Mouse (Mus musculus) kidney, embryonic 16.5 days (tissue): ENCODE measurements around the gene Osbp. TPM values are rescaled to one million over a fixed set of nuclear protein-coding genes. Genes with fewer than 3 reads are reported as not detected.

Experiments
- ATAC-seq: fragments of 200-750 bp; cut with Nextera tagmentation; 2 replicates; pipeline ENCODE4 v1.8.0; 2017; ENCODE audit warnings: moderate TSS enrichment; ENCODE audit not compliant: low FRiP score, low TSS enrichment
- H3K27ac ChIP-seq: fragments of 300-500 bp; sonication (generic); 2 replicates; pipeline ENCODE4 v1.5.1; 2014; ENCODE audit warnings: low read length
- H3K27me3 ChIP-seq: fragments of 300-500 bp; sonication (generic); 2 replicates; pipeline ENCODE4 v1.6.1; 2014; ENCODE audit warnings: low read length, control low read depth, mixed read lengths; ENCODE audit not compliant: insufficient read depth
- H3K36me3 ChIP-seq: fragments of 300-500 bp; sonication (generic); 2 replicates; pipeline ENCODE4 v1.6.1; 2014; ENCODE audit warnings: low read length, control low read depth, mixed read lengths; ENCODE audit not compliant: insufficient read depth
- H3K4me1 ChIP-seq: fragments of 300-500 bp; sonication (generic); 2 replicates; pipeline ENCODE4 v1.6.1; 2014; ENCODE audit warnings: low read length, control low read depth, mixed read lengths; ENCODE audit not compliant: insufficient read depth
- H3K4me2 ChIP-seq: fragments of 300-500 bp; sonication (generic); replicated peaks from 2 replicates; pipeline ENCODE4 v1.6.1; 2014; ENCODE audit warnings: low read depth, low read length
- H3K4me3 ChIP-seq: fragments of 300-500 bp; sonication (generic); 2 replicates; pipeline ENCODE4 v1.5.1; 2014; ENCODE audit warnings: mild to moderate bottlenecking, low read length
- H3K9ac ChIP-seq: fragments of 300-500 bp; sonication (generic); replicated peaks from 2 replicates; pipeline ENCODE4 v1.6.1; 2014; ENCODE audit warnings: low read length
- H3K9me3 ChIP-seq: fragments of 300-500 bp; sonication (generic); 2 replicates; pipeline ENCODE4 v1.6.1; 2016; ENCODE audit warnings: low read length, control low read depth
- WGBS: fragments of 180-500 bp; shearing (Covaris S2); extraction: QIAGEN DNeasy Blood & Tissue Kit; methylation state at CpG from one replicate; pipeline ENCODE4 v1.1.7; 2014; 5-methylcytosine and 5-hydroxymethylcytosine counted together
- microRNA-seq: library from miRNA; unstranded; fragments of <30 nt; microRNA quantifications from one replicate; pipeline ENCODE4, GENCODE M21; 2016
- polyA plus RNA-seq: library from polyadenylated mRNA; unstranded; fragments of >200 nt; fragmentation: Nextera tagmentation; extraction: Ambion mirVana; gene quantifications from 2 replicates; pipeline ENCODE4 v1.2.1, GENCODE M21; 2015

Osbp gene
- polyA plus RNA-seq, 1 experiment from 2014 or later, result 4.1 TPM

DNA sequence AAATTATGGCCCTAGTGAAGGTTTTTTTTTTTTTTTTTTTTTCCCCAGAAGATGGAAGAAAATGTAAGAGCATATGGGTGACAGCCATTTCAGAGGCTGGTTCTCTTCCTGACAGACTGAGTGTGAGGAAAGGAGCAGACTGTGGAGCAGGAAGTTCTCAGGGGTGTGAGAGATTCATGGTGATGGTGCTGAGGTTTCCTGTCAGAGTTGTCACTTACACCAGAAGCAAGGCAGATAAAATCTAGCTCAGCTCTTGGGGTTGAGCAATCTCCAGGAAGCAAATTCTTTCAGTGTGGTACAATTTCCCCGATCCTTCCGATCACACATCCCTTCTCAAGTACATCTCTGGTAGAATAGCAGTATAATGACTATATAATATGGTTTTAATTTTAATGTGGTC, 60.9 kb downstream of the Osbp start:
- Histone ChIP-seq H3K36me3 (no peaks in the 10 kb centered on the region), H3K27ac (no peak overlapping the region), H3K4me2 (no peak overlapping the region), H3K9ac (no peak overlapping the region), H3K4me3 (no peak overlapping the region), H3K27me3 (no peaks in the 10 kb centered on the region), H3K9me3 (no peaks in the 10 kb centered on the region), H3K4me1 (no peaks in the 10 kb centered on the region)
- no peak for ATAC-seq
- WGBS, result 87% methylated on average over 2 of the region's 2 CpGs

DNA sequence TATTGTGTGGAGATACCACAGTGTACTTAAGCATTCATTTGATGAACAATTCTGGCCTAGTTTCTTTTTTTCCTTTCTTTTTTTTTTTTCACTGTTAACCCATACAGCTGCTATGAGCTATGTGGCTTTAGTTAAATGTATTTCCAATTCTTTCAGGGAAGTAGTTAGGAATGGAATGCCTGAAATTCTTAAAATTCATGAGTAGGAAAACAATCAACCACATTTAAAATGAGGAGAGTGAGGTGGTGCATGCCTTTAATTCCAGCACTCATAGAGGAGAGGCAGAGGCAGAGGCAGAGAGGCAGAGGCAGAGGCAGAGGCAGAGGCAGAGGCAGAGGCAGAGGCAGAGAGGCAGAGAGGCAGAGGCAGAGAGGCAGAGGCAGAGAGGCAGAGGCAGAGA, 72.0 kb downstream of the Osbp start:
- Histone ChIP-seq H3K36me3 (no peaks in the 10 kb centered on the region), H3K9me3 (no peaks in the 10 kb centered on the region), H3K27ac (no peak overlapping the region), H3K27me3 (no peaks in the 10 kb centered on the region), H3K9ac (no peak overlapping the region), H3K4me3 (no peak overlapping the region), H3K4me2 (no peak overlapping the region), H3K4me1 (no peaks in the 10 kb centered on the region)
- no peak for ATAC-seq

DNA sequence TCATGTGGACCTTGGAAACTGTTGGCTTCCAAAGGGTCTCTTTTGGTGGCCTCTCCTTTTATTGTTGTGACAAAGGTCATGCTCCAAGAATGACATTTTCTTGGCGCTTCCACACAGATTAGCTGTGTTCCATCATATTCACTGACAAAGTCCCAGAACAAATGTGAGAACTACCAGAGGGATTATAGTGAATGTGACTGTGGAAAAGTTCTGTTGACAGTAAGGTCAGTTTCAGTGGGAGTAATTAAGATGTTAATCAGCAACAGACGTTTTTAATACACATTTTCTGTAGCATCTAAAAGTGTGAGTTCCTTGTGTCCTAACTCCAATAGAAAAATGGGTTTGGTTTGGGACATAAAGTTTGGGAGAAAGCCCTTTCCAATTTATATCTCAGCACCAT, 75.5 kb downstream of the Osbp start, which contains the start of gene Olfr1423:
Olfr1423 (minus strand) TSS at position 101 of the 400 bp plus-strand sequence.
- Histone ChIP-seq H3K27ac (no peak within 1 kb of the TSS), H3K4me3 (no peak within 1 kb of the TSS), H3K4me2 (no peak within 1 kb of the TSS), H3K9ac (no peak within 1 kb of the TSS), H3K36me3 (no peaks in the 10 kb centered on the region), H3K9me3 (no peaks in the 10 kb centered on the region), H3K4me1 (no peaks in the 10 kb centered on the region), H3K27me3 (no peaks in the 10 kb centered on the region)
- WGBS, result 44% methylated on average over 2 of the region's 2 CpGs
- ATAC-seq, result no peak

DNA sequence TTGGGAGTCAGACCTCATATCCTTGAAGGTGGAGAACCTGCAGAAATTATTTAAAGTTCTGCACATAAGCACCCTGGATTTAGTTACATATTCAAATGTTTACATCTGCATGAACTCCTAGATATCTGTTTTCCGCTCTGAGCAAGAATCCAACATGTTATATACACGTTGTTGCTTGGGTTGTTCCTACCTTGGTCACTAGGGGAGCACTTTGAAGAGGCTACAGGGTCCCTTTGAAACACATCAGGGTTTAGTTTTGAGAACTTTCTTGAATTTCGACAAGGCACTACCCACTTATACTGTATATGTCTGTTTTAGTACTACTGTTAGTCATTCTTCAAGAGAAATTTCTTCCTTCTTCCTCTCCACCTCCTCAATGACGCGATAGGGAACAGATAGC, 77.4 kb downstream of the Osbp start:
- H3K4me2 ChIP-seq, result no peak overlapping the region
- no peaks in the 10 kb centered on the region for H3K36me3 ChIP-seq
- no peak for ATAC-seq
- H3K9ac ChIP-seq, result no peak overlapping the region
- no peaks in the 10 kb centered on the region for H3K4me1 ChIP-seq
- H3K27me3 ChIP-seq, result no peaks in the 10 kb centered on the region
- H3K27ac ChIP-seq, result no peak overlapping the region
- no peaks in the 10 kb centered on the region for H3K9me3 ChIP-seq
- WGBS, result 90% methylated on average over 5 of the region's 5 CpGs
- H3K4me3 ChIP-seq, result no peak overlapping the region

Small RNA genes lying within 50 kb of the gene (microRNA-seq; reads per million reads assigned to microRNA genes)
- gene Mir6994, result 3.2 reads per million, percentile 15 among the genes with 10 or more reads in this experiment

Other genes with a start within 250 kb of the Osbp start
- gene Gif, start 218.4 kb upstream of the Osbp start, polyA plus RNA-seq, result not detected in 2 replicates
- 49.2 and 54.4 TPM in 2 replicates for gene Mrpl16, start 195.6 kb upstream of the Osbp start, polyA plus RNA-seq
- 25.5 and 26.5 TPM in 2 replicates for gene Stx3, start 146.5 kb upstream of the Osbp start, polyA plus RNA-seq
- gene Olfr1417, start 126.7 kb upstream of the Osbp start, polyA plus RNA-seq, result 0.16 TPM in 1 of 2 replicates, not detected in the other
- not detected in 2 replicates for gene Olfr1418, start 104.9 kb upstream of the Osbp start, polyA plus RNA-seq
- not detected in 2 replicates for gene Olfr1419, start 90.8 kb upstream of the Osbp start, polyA plus RNA-seq
- gene Olfr1420, start 79.4 kb upstream of the Osbp start, polyA plus RNA-seq, result not detected in 2 replicates
- 20.0 and 22.5 TPM in 2 replicates for gene Patl1, start 53.5 kb upstream of the Osbp start, polyA plus RNA-seq
- not detected in 2 replicates for gene Olfr1423, start 75.4 kb downstream of the Osbp start, polyA plus RNA-seq
- gene Olfr1424, start 96.7 kb downstream of the Osbp start, polyA plus RNA-seq, result not detected in 2 replicates
- gene Olfr1425, start 111.8 kb downstream of the Osbp start, polyA plus RNA-seq, result not detected in 2 replicates
- not detected in 2 replicates for gene Olfr1426, start 126.1 kb downstream of the Osbp start, polyA plus RNA-seq
- not detected in 2 replicates for gene Olfr1427, start 137.4 kb downstream of the Osbp start, polyA plus RNA-seq
- not detected in 2 replicates for gene Olfr1428, start 150.0 kb downstream of the Osbp start, polyA plus RNA-seq
- gene Olfr76, start 157.3 kb downstream of the Osbp start, polyA plus RNA-seq, result not detected in 2 replicates
- not detected in 2 replicates for gene Olfr1555-ps1, start 204.2 kb downstream of the Osbp start, polyA plus RNA-seq
- not detected in 2 replicates for gene Olfr1431, start 234.7 kb downstream of the Osbp start, polyA plus RNA-seq